Mouse (Mus musculus) bone marrow macrophage, adult 2 months (primary cell): ENCODE measurements around the gene Sf3b3. TPM values are rescaled to one million over a fixed set of nuclear protein-coding genes. Genes with fewer than 3 reads are reported as not detected.
"Not testable (repeated sequence)": the region's sequence is repeated elsewhere in the genome, so short reads cannot be mapped to it uniquely, and the experiment has no call there.

Source experiments
- H3K27ac ChIP-seq: 2 replicates; pipeline ENCODE4 v1.5.1; 2012; ENCODE audit warnings: low read depth, low read length; ENCODE audit not compliant: insufficient read depth
- H3K4me1 ChIP-seq: 2 replicates; pipeline ENCODE4 v1.6.1; 2012; ENCODE audit warnings: low read length; ENCODE audit not compliant: control insufficient read depth, insufficient read depth
- H3K4me3 ChIP-seq: 2 replicates; pipeline ENCODE4 v1.5.1; 2012; ENCODE audit warnings: mild to moderate bottlenecking, low read length, moderate library complexity; ENCODE audit not compliant: insufficient read depth
- CTCF ChIP-seq: IDR thresholded peaks from 2 replicates; pipeline ENCODE4 v1.5.1; 2012; ENCODE audit warnings: low read depth, mild to moderate bottlenecking, low read length, moderate library complexity
- POLR2A ChIP-seq: IDR thresholded peaks from 2 replicates; pipeline ENCODE4 v1.6.1; 2012; ENCODE audit warnings: mild to moderate bottlenecking, low read depth, low read length, borderline replicate concordance
- polyA plus RNA-seq: library from polyadenylated mRNA; stranded (reverse); fragments of >200 nt; gene quantifications from 2 replicates; pipeline ENCODE4 v1.2.4, GENCODE M21; 2012; ENCODE audit not compliant: missing spikeins, insufficient read depth, insufficient read length

Gene Sf3b3
- polyA plus RNA-seq, 1 experiment = 32.3 TPM

- Histone ChIP-seq H3K4me1 (no peaks in the 10 kb centered on the region), H3K4me3 (no peak overlapping the region), H3K27ac (no peak overlapping the region)
- TF ChIP-seq POLR2A (no peak), CTCF (no peak)
Measured at GRCm38 (mm10) chr8:110886634-110887033, 40.0 kb upstream of the Sf3b3 start.

- no peak for TF ChIP-seq POLR2A
- no peak for TF ChIP-seq CTCF
- Histone ChIP-seq H3K27ac (no peak overlapping the region), H3K4me1 (no peaks in the 10 kb centered on the region), H3K4me3 (no peak overlapping the region)
Measured at GRCm38 (mm10) chr8:110883824-110884223, 37.2 kb upstream of the Sf3b3 start.

- H3K4me1 ChIP-seq = no peaks in the 10 kb centered on the region
- no peak overlapping the region for H3K4me3 ChIP-seq
- H3K27ac ChIP-seq = no peak overlapping the region
- no peak for TF ChIP-seq CTCF
- TF ChIP-seq POLR2A = no peak
Measured at GRCm38 (mm10) chr8:110881741-110882310, 35.2 kb upstream of the Sf3b3 start.

- Histone ChIP-seq H3K4me1 (no peaks in the 10 kb centered on the region), H3K27ac (no peak overlapping the region), H3K4me3 (no peak overlapping the region)
- TF ChIP-seq POLR2A (no peak), CTCF (no peak)
Measured at GRCm38 (mm10) chr8:110877862-110878261, 31.3 kb upstream of the Sf3b3 start.

- Histone ChIP-seq H3K27ac (no peak overlapping the region), H3K4me1 (no peaks in the 10 kb centered on the region), H3K4me3 (no peak overlapping the region)
- TF ChIP-seq POLR2A = no peak
- no peak for TF ChIP-seq CTCF
Measured at GRCm38 (mm10) chr8:110870501-110870900, 23.9 kb upstream of the Sf3b3 start.

GRCm38 (mm10) chr8:110861347-110862025 is 14.9 kb upstream of the Sf3b3 start:
- not testable (repeated sequence) for H3K27ac ChIP-seq, H3K4me3 ChIP-seq, H3K4me1 ChIP-seq

GRCm38 (mm10) chr8:110859651-110860501 is 13.3 kb upstream of the Sf3b3 start:
- Histone ChIP-seq H3K27ac (no peak overlapping the region), H3K4me3 (no peak overlapping the region), H3K4me1 (no peaks in the 10 kb centered on the region)
- TF ChIP-seq POLR2A (no peak), CTCF (no peak)

DNA sequence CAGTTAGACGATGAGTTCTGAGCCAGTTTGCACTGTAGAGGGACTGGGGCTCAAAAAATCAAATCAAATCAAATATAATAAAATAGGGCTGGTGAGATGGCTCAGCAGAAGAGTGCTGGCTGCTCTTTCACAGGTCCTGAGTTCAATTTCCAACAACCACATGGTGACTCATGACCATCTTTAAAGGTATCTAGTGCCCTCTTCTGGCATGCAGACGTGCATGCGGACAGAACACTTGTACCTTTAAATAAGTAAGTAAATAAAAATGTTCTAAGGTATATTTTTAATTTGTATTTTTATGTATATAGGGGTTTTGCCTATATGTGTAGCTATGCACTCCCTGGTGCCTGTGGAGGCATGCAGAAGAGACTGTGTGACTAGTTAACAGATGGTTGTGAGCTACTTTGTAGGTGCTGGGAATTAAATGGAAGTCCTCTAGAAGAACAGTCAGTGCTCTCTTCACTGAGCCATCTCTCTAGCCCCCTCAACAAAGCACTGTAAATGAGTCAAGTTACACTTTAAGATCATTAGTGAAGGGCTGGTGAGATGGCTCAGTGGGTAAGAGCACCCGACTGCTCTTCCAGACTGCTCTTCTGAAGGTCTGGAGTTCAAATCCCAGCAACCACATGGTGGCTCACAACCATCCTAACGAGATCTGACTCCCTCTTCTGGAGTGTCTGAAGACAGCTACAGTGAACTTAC is 10.3 kb upstream of the Sf3b3 start:
- no peak overlapping the region for H3K4me3 ChIP-seq
- no peak for TF ChIP-seq CTCF
- no peak for TF ChIP-seq POLR2A
- H3K4me1 ChIP-seq = no peaks in the 10 kb centered on the region
- no peak overlapping the region for H3K27ac ChIP-seq

- H3K4me1 ChIP-seq, H3K4me3 ChIP-seq, H3K27ac ChIP-seq: not testable (repeated sequence)
Measured at GRCm38 (mm10) chr8:110856073-110856472, 9.5 kb upstream of the Sf3b3 start.

GRCm38 (mm10) chr8:110851186-110851585 is 4.6 kb upstream of the Sf3b3 start:
- TF ChIP-seq POLR2A (no peak), CTCF (no peak)
- Histone ChIP-seq H3K4me1 (peaks cover 6% of the 10 kb centered on the region; the same call in 1 of the 2 replicates), H3K4me3 (no peak overlapping the region), H3K27ac (no peak overlapping the region)
